Mouse (Mus musculus): ENCODE results near the gene Ocln. TPM values are rescaled to one million over a fixed set of nuclear protein-coding genes. Genes with fewer than 3 reads are reported as not detected.
A peak's percentile ranks its signal among the peaks of the same experiment; 100 is the strongest.
"Not testable (repeated sequence)": the region's sequence is repeated elsewhere in the genome, so short reads cannot be mapped to it uniquely, and the experiment has no call there.

Gene Ocln
- polyA plus RNA-seq, 1 experiment from 2014 or later = 4.3 TPM

GRCm38 (mm10) chr13:100511860-100512364, 40.6 kb downstream of the Ocln start:
- H3K27me3 ChIP-seq = no peaks in the 10 kb centered on the region
- no peak for ATAC-seq
- no peak overlapping the region for H3K27ac ChIP-seq
- WGBS = 80% methylated on average over 4 of the region's 4 CpGs
- H3K9ac ChIP-seq (replicated peaks) = no peak overlapping the region
- no peak overlapping the region for H3K4me3 ChIP-seq (replicated peaks)
- no peaks in the 10 kb centered on the region for H3K9me3 ChIP-seq
- H3K4me2 ChIP-seq (replicated peaks) = no peak overlapping the region
- no peaks in the 10 kb centered on the region for H3K36me3 ChIP-seq
- peaks cover 6% of the 10 kb centered on the region; the same call in 1 of the 2 replicates for H3K4me1 ChIP-seq (replicated peaks)

GRCm38 (mm10) chr13:100511146-100511859, 41.2 kb downstream of the Ocln start:
- no peak for ATAC-seq
- Histone ChIP-seq H3K9me3 (no peaks in the 10 kb centered on the region), H3K27ac (no peak overlapping the region), H3K36me3 (no peaks in the 10 kb centered on the region), H3K4me3 (replicated peaks) (no peak overlapping the region), H3K27me3 (no peaks in the 10 kb centered on the region), H3K9ac (replicated peaks) (no peak overlapping the region), H3K4me2 (replicated peaks) (no peak overlapping the region), H3K4me1 (replicated peaks) (0 out of 2 replicates have a peak, but pooled peaks cover 2% of the 10 kb centered on the region)
- WGBS = 80% methylated on average over 7 of the region's 7 CpGs

GRCm38 (mm10) chr13:100499625-100500024, 52.9 kb downstream of the Ocln start:
- not testable (repeated sequence) for ATAC-seq; H3K9ac ChIP-seq (replicated peaks); H3K4me1 ChIP-seq (replicated peaks); H3K4me2 ChIP-seq (replicated peaks); H3K4me3 ChIP-seq (replicated peaks); H3K27ac ChIP-seq; H3K36me3 ChIP-seq; H3K27me3 ChIP-seq; H3K9me3 ChIP-seq

GRCm38 (mm10) chr13:100495337-100495736, 57.2 kb downstream of the Ocln start:
- Histone ChIP-seq H3K4me3 (replicated peaks) (no peak overlapping the region), H3K9me3 (no peaks in the 10 kb centered on the region), H3K4me1 (replicated peaks) (peaks cover 14% of the 10 kb centered on the region), H3K27ac (no peak overlapping the region), H3K4me2 (replicated peaks) (no peak overlapping the region), H3K36me3 (no peaks in the 10 kb centered on the region), H3K9ac (replicated peaks) (no peak overlapping the region), H3K27me3 (no peaks in the 10 kb centered on the region)
- whole genome bisulfite sequencing = 87% methylated on average over 4 of the region's 4 CpGs
- ATAC-seq = no peak

GRCm38 (mm10) chr13:100494370-100494769, 58.1 kb downstream of the Ocln start:
- peaks cover 14% of the 10 kb centered on the region for H3K4me1 ChIP-seq (replicated peaks)
- 66% methylated on average over 8 of the region's 8 CpGs for WGBS
- not testable (repeated sequence) for H3K27me3 ChIP-seq; H3K9me3 ChIP-seq; H3K36me3 ChIP-seq; H3K4me2 ChIP-seq (replicated peaks); ATAC-seq; H3K4me3 ChIP-seq (replicated peaks); H3K9ac ChIP-seq (replicated peaks); H3K27ac ChIP-seq

GRCm38 (mm10) chr13:100493313-100493712, 59.2 kb downstream of the Ocln start:
- Histone ChIP-seq H3K27ac (no peak overlapping the region), H3K9ac (replicated peaks) (no peak overlapping the region), H3K4me2 (replicated peaks) (no peak overlapping the region), H3K36me3 (peaks cover 9% of the 10 kb centered on the region), H3K9me3 (no peaks in the 10 kb centered on the region), H3K4me1 (replicated peaks) (peaks cover 14% of the 10 kb centered on the region), H3K27me3 (no peaks in the 10 kb centered on the region), H3K4me3 (replicated peaks) (no peak overlapping the region)
- no peak for ATAC-seq
- WGBS = 79% methylated on average over 8 of the region's 8 CpGs

- peak within 1 kb of the TSS; percentile 75 for H3K4me2 ChIP-seq (replicated peaks)
- H3K9me3 ChIP-seq = no peaks in the 10 kb centered on the region
- ATAC-seq = peak; percentile 91
- peak within 1 kb of the TSS; percentile 93 for H3K4me3 ChIP-seq (replicated peaks)
- H3K27me3 ChIP-seq = no peaks in the 10 kb centered on the region
- H3K27ac ChIP-seq = peak within 1 kb of the TSS; percentile 87
- H3K36me3 ChIP-seq = peaks cover 20% of the 10 kb centered on the region
- H3K9ac ChIP-seq (replicated peaks) = peak within 1 kb of the TSS; percentile 90
- WGBS = under 1% methylated on average over 51 of the region's 51 CpGs
- H3K4me1 ChIP-seq (replicated peaks) = peaks cover 14% of the 10 kb centered on the region
Measured at GRCm38 (mm10) chr13:100492061-100492787, 60.3 kb downstream of the Ocln start, which contains the start of gene Gtf2h2. Gtf2h2 (minus strand) TSS chr13:100492579.

GRCm38 (mm10) chr13:100491623-100492022, 60.9 kb downstream of the Ocln start:
- ATAC-seq = peak; percentile 64
- Histone ChIP-seq H3K27me3 (no peaks in the 10 kb centered on the region), H3K9ac (replicated peaks) (peak overlapping the region; percentile 90), H3K9me3 (no peaks in the 10 kb centered on the region), H3K4me2 (replicated peaks) (peak overlapping the region; percentile 75), H3K4me3 (replicated peaks) (peak overlapping the region; percentile 93), H3K27ac (peak overlapping the region; percentile 87; the same call in 1 of the 2 replicates), H3K4me1 (replicated peaks) (peaks cover 14% of the 10 kb centered on the region), H3K36me3 (peaks cover 25% of the 10 kb centered on the region)
- 19% methylated on average over 6 of the region's 6 CpGs for WGBS

- 91% methylated on average over 5 of the region's 5 CpGs for whole genome bisulfite sequencing
- Histone ChIP-seq H3K4me2 (replicated peaks) (no peak overlapping the region), H3K27me3 (no peaks in the 10 kb centered on the region), H3K9ac (replicated peaks) (no peak overlapping the region), H3K27ac (no peak overlapping the region), H3K36me3 (peaks cover 30% of the 10 kb centered on the region), H3K4me1 (replicated peaks) (peaks cover 14% of the 10 kb centered on the region), H3K9me3 (no peaks in the 10 kb centered on the region), H3K4me3 (replicated peaks) (no peak overlapping the region)
- ATAC-seq = no peak
Measured at GRCm38 (mm10) chr13:100490424-100490823, 62.1 kb downstream of the Ocln start.

GRCm38 (mm10) chr13:100483610-100484009, 68.9 kb downstream of the Ocln start:
- peaks cover 62% of the 10 kb centered on the region for H3K36me3 ChIP-seq

GRCm38 (mm10) chr13:100463527-100464222, 88.8 kb downstream of the Ocln start:
- Histone ChIP-seq H3K36me3 (peaks cover 55% of the 10 kb centered on the region), H3K9me3 (peaks cover 6% of the 10 kb centered on the region; the same call in 1 of the 2 replicates)
- WGBS = 97% methylated on average over 2 of the region's 2 CpGs

More at GRCm38 (mm10) chr13:100483610-100484009, 68.9 kb downstream of the Ocln start:
- WGBS = 98% methylated on average over 7 of the region's 7 CpGs
- no peak overlapping the region for H3K9ac ChIP-seq (replicated peaks)
- no peaks in the 10 kb centered on the region for H3K9me3 ChIP-seq
- no peaks in the 10 kb centered on the region for H3K27me3 ChIP-seq
- H3K27ac ChIP-seq = no peak overlapping the region
- ATAC-seq = no peak
- no peak overlapping the region for H3K4me2 ChIP-seq (replicated peaks)
- no peaks in the 10 kb centered on the region for H3K4me1 ChIP-seq (replicated peaks)
- no peak overlapping the region for H3K4me3 ChIP-seq (replicated peaks)

GRCm38 (mm10) chr13:100461336-100461735, 91.2 kb downstream of the Ocln start:
- no peak for ATAC-seq
- no peaks in the 10 kb centered on the region for H3K9me3 ChIP-seq
- H3K4me3 ChIP-seq (replicated peaks) = no peak overlapping the region
- H3K36me3 ChIP-seq = peaks cover 34% of the 10 kb centered on the region
- H3K4me2 ChIP-seq (replicated peaks) = no peak overlapping the region
- H3K4me1 ChIP-seq (replicated peaks) = no peaks in the 10 kb centered on the region
- H3K27ac ChIP-seq = no peak overlapping the region
- H3K9ac ChIP-seq (replicated peaks) = no peak overlapping the region
- 81% methylated on average over 3 of the region's 3 CpGs for WGBS
- H3K27me3 ChIP-seq = no peaks in the 10 kb centered on the region

More at GRCm38 (mm10) chr13:100463527-100464222, 88.8 kb downstream of the Ocln start:
- no peaks in the 10 kb centered on the region for H3K27me3 ChIP-seq
- ATAC-seq = no peak
- H3K27ac ChIP-seq = no peak overlapping the region
- H3K4me2 ChIP-seq (replicated peaks) = no peak overlapping the region
- no peak overlapping the region for H3K4me3 ChIP-seq (replicated peaks)
- H3K9ac ChIP-seq (replicated peaks) = no peak overlapping the region
- H3K4me1 ChIP-seq (replicated peaks) = no peaks in the 10 kb centered on the region

Measured in midbrain, embryonic 13.5 days (tissue).